Mouse (Mus musculus): ENCODE measurements around the gene Serpinb1a.

The Serpinb1a gene

DNA sequence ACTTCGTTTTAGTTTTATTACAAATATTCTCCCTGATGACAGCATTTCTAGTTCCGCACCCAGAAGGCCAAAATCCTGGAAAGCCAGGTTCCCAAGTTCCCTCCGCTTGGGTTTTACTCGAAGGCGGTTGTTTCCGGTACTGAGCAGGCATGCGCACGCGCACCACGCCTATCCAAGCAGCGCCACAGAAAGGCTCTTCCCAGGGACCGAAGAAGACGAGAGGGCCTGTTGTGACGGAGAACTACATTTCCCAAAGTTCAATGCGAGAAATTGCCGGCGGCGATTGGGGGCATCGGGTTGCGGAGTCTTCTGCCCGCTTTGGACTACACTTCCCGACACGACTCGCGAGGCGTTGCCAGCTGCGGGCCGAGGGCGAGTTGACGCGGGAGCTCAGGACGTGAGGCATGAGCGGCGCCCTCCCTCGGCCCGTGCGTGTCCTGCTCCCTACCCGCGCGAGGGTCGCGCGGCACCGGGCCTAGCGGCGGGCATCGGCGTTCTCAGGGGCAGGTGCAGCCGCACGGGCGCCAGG lies 49.2 kb downstream of the Serpinb1a start, which contains the start of gene Wrnip1:
Gene Wrnip1 (plus strand): TSS at position 346 of the 529 bp plus-strand sequence.
- peak; percentile 89 to 94 for DNase-seq (ENCODE audit: low read depth in 1 of 2, low spot score in 2 of 2)

DNA sequence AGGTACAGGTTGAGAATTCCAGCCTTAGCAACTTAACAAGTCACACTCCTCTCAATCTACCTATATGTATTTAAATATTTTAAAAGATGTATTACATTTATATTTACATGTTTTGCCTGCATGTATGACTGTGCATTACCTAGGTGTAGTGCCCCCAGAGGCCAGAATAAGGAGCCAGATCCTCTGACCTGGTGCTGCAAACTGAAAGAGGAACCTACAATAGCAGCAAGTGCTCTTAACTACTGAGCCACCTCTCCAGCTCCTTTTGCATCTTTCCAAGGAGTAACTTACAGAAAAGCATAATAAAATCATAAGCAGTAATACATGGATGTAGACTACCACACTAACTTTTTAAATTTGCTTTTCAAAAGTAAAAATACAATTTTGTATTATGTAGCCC lies 50.1 kb downstream of the Serpinb1a start:
- peak in 1 of 2 experiments; percentile 5 for DNase-seq (ENCODE audit: low read depth in 1 of 2, low spot score in 2 of 2)

DNA sequence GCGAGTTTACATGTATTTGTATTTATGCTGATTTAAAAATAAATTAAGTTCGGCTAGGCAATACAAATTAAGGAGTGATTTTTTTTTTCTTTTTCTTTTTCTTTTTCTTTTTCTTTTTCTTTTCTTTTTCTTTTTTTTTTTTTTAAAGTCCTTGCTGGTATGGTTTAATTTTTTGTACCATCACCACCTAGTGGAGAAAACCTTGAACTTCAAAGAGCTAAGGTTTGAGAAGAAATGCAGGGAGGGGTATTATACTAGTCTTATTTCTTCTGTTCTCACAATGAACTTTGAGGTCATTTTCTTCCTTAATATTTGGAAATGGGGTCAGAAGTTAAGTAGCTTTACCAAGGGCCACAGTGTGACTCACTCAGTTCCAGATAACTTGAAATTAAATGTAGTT lies 51.9 kb downstream of the Serpinb1a start:
- no peak for DNase-seq (ENCODE audit: low read depth in 1 of 2, low spot score in 2 of 2)

DNA sequence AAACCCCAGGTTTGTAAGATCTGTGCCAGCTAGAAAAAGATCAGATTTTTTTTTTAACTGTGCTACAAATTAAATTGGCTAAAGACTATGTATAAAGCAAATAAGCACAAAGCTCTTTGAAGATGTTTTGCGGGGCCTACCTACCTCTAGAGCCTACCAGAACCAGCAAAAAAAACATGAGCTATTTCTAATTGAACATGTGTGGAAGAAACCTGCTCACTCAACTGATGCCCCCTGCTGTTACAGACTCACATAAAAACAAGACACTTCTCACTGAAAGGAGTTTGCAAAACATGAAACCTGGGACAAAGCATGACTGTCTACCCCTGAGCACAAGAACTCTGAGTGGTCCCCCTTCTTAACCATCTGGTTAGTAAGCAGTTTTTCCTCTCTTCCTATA lies 53.9 kb downstream of the Serpinb1a start:
- no peak for DNase-seq (ENCODE audit: low read depth in 1 of 2, low spot score in 2 of 2)

DNA sequence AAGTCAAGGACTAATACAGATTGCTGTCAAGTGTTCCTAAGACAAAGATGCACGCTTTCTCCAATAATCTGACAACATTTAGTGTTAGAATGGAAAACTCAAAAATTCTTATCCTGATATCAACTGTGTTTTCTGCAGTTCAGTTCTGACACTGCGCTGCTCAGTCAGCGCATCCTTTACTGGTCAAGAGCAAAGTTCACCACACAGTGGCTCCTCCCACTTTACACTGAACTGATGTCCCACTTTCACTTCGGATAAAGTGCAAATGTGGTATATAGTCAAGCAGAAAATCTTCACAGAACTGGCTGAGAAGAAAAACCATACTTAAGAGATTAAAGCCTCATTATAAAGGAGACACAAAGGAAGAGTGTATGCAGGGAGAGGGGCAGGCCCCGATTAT lies 55.8 kb downstream of the Serpinb1a start:
- no peak for DNase-seq (ENCODE audit: low read depth in 1 of 2, low spot score in 2 of 2)

DNA sequence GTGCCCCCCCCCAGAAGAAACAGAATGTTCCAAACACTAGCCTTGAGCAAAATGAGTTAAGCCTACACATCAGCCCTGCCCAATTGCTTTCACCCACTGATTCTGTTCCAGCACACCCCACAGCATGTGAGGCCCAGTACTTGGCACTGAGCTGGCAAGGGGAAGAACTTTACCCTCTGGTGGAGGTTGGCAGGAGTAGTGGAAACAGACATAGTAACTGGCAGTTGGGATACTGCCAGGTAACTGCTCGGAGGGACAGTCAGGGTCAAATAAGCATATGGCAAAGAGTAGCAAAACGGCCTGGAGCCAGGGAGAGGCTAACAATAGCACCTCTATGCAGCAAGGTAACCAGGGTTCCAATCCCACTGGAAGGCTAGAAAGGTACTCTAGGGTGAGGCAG lies 56.4 kb downstream of the Serpinb1a start:
- no peak for DNase-seq (ENCODE audit: low read depth in 1 of 2, low spot score in 2 of 2)
